Mouse (Mus musculus) embryonic facial prominence, embryonic 11.5 days (tissue): ENCODE data around the gene Rgs9. TPM values are rescaled to one million over a fixed set of nuclear protein-coding genes. Genes with fewer than 3 reads are reported as not detected.

Experiments
- ATAC-seq: fragments of 200-750 bp; cut with Nextera tagmentation; replicated peaks from 2 replicates; pipeline ENCODE4 v1.8.0; 2017; ENCODE audit warnings: low read depth; ENCODE audit not compliant: insufficient number of reproducible peaks, low FRiP score, low TSS enrichment
- DNase-seq: peaks from one replicate; pipeline ENCODE4 v3.0.0-alpha.2; 2015; ENCODE audit warnings: low spot score
- H3K27ac ChIP-seq: fragments of 300-500 bp; sonication (generic); replicated peaks from 2 replicates; pipeline ENCODE4 v1.5.1; 2014; ENCODE audit warnings: mild to moderate bottlenecking, low read depth, low read length, control low read depth
- H3K27me3 ChIP-seq: fragments of 300-500 bp; sonication (generic); 2 replicates; pipeline ENCODE4 v1.6.1; 2014; ENCODE audit warnings: mild to moderate bottlenecking, low read length, moderate library complexity, mixed read lengths; ENCODE audit not compliant: control insufficient read depth, insufficient read depth
- H3K36me3 ChIP-seq: fragments of 300-500 bp; sonication (generic); replicated peaks from 2 replicates; pipeline ENCODE4 v1.6.1; 2014; ENCODE audit warnings: low read depth, mild to moderate bottlenecking, low read length, moderate library complexity, mixed read lengths; ENCODE audit not compliant: control insufficient read depth, insufficient read depth
- H3K4me1 ChIP-seq: fragments of 300-500 bp; sonication (generic); 2 replicates; pipeline ENCODE4 v1.6.1; 2014; ENCODE audit warnings: low read length, mixed read lengths; ENCODE audit not compliant: control insufficient read depth, insufficient read depth
- H3K4me2 ChIP-seq: fragments of 300-500 bp; sonication (generic); 2 replicates; pipeline ENCODE4 v1.6.1; 2014; ENCODE audit warnings: low read depth, mild to moderate bottlenecking, control low read depth, low read length, moderate library complexity
- H3K4me3 ChIP-seq: fragments of 300-500 bp; sonication (generic); 2 replicates; pipeline ENCODE4 v1.5.1; 2014; ENCODE audit warnings: low read depth, low read length, control low read depth
- H3K9ac ChIP-seq: fragments of 300-500 bp; sonication (generic); replicated peaks from 2 replicates; pipeline ENCODE4 v1.6.1; 2014; ENCODE audit warnings: mild to moderate bottlenecking, control low read depth, low read length
- H3K9me3 ChIP-seq: fragments of 300-500 bp; sonication (generic); replicated peaks from 2 replicates; pipeline ENCODE4 v1.6.1; 2016; ENCODE audit warnings: mild to moderate bottlenecking, low read length, inconsistent platforms, mixed read lengths; ENCODE audit not compliant: control insufficient read depth
- WGBS: fragments of 180-500 bp; shearing (Covaris S2); extraction: QIAGEN DNeasy Blood & Tissue Kit; methylation state at CpG from one replicate; pipeline ENCODE4 v1.1.7; 2014; 5-methylcytosine and 5-hydroxymethylcytosine counted together
- polyA plus RNA-seq: library from polyadenylated mRNA; unstranded; fragments of >200 nt; fragmentation: Nextera tagmentation; extraction: Ambion mirVana; gene quantifications from 2 replicates; pipeline ENCODE4 v1.2.1, GENCODE M21; 2014

Gene Rgs9
- polyA plus RNA-seq, 1 experiment from 2014 or later = 0.73 TPM

DNA sequence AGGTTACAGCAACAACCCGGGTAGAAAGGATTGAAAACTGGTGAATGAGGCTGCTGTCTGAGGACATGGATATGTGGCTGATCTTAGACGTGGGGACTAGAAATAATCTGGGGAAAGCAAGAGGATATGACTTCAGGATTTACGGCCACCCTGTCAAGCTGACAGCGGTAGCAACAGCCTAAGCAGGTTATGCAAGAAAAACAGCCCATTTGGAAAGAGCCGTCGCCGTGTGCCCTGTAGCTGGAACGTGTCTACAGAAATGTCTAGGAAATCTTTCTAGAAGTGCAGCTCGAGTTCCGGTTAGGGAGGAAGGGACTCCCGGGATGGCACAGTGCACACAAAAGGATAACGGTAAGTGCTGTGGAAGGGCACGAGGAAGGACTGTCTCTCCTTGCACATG is 28.3 kb upstream of the Rgs9 start:
- Histone ChIP-seq H3K27ac (no peak overlapping the region), H3K4me1 (no peaks in the 10 kb centered on the region), H3K4me2 (no peak overlapping the region), H3K27me3 (no peaks in the 10 kb centered on the region), H3K36me3 (no peaks in the 10 kb centered on the region), H3K4me3 (no peak overlapping the region), H3K9ac (no peak overlapping the region), H3K9me3 (no peaks in the 10 kb centered on the region)
- no peak for ATAC-seq
- WGBS = 75% methylated on average over 13 of the region's 13 CpGs
- no peak for DNase-seq

DNA sequence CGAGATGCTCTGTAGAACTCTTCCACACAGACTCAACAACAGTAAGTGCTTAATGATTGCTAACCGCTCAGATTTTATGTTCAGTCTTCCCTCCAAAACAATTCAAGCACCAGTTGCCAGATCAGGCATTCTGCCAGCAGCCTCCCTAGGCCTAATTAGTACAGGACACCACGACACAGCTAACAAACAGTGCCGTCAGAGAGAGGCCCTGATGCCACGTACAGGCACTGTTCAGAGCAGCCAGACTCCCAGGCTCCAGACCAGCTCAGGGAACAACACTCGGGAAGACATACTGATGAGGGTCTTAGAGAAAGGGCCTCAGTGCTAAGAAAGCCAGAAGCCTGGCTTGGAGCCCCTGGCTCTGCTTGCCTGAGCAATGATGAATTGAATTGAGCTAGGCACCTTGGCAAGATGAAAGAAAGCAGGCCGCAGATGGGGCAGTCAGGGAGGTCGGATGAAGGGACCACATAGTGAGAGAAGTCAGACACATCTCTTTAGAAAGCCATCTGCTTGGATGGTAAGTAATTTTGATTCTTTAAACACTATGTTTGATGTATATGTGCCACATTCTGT is 22.5 kb upstream of the Rgs9 start:
- Histone ChIP-seq H3K4me3 (no peak overlapping the region), H3K36me3 (no peaks in the 10 kb centered on the region), H3K9ac (no peak overlapping the region; the same call in 1 of the 2 replicates), H3K4me1 (no peaks in the 10 kb centered on the region), H3K4me2 (no peak overlapping the region), H3K27me3 (no peaks in the 10 kb centered on the region), H3K9me3 (no peaks in the 10 kb centered on the region), H3K27ac (no peak overlapping the region)
- WGBS = 57% methylated on average over 8 of the region's 8 CpGs
- DNase-seq (no peak), ATAC-seq (no peak)

DNA sequence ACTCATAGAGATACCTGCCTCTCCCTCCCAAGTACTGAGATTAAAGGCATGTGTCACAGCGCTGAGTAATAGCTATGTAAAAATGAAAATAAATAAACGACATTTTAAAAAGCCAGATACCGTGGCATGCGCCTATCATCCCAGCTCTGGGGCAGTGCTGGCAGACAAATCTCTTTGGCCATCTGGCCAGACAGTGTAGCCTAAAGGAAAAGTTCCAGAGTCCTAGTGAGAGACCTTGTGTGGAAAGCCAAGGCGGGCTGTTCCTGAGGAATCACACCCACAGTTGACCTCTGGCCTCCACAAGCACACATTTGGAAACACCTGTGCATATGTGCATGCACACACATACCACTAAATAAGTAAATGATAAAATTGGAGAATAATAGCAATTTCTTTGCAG is 22.0 kb upstream of the Rgs9 start:
- Histone ChIP-seq H3K4me1 (no peaks in the 10 kb centered on the region), H3K9ac (no peak overlapping the region), H3K4me2 (no peak overlapping the region), H3K4me3 (no peak overlapping the region), H3K36me3 (no peaks in the 10 kb centered on the region), H3K27ac (no peak overlapping the region), H3K9me3 (no peaks in the 10 kb centered on the region), H3K27me3 (no peaks in the 10 kb centered on the region)
- ATAC-seq = no peak
- 76% methylated on average over 5 of the region's 5 CpGs for WGBS
- DNase-seq = no peak

DNA sequence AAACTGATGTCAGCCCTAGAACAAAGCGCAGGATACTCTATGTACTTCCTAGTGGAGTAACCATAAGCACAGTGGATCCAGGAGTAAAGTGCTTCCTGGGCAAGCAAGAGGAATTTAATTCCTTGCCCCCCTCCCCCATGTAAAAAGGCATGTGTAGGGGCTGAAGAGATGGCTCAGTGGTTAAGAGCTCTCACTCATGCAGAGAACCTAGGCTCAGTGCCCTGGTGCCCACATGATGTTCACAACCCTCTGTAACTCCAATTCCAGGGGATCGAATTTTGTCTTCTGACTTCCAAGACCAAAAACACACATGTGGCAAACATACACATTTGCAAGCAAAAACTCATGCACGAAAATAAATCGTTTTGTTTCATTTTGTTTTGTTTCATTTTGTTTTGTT is 21.5 kb upstream of the Rgs9 start:
- Histone ChIP-seq H3K9me3 (no peaks in the 10 kb centered on the region), H3K36me3 (no peaks in the 10 kb centered on the region), H3K27me3 (no peaks in the 10 kb centered on the region), H3K4me3 (no peak overlapping the region), H3K9ac (no peak overlapping the region), H3K4me1 (no peaks in the 10 kb centered on the region), H3K27ac (no peak overlapping the region), H3K4me2 (no peak overlapping the region)
- WGBS = 81% methylated on average over 4 of the region's 4 CpGs
- ATAC-seq (no peak), DNase-seq (no peak)

DNA sequence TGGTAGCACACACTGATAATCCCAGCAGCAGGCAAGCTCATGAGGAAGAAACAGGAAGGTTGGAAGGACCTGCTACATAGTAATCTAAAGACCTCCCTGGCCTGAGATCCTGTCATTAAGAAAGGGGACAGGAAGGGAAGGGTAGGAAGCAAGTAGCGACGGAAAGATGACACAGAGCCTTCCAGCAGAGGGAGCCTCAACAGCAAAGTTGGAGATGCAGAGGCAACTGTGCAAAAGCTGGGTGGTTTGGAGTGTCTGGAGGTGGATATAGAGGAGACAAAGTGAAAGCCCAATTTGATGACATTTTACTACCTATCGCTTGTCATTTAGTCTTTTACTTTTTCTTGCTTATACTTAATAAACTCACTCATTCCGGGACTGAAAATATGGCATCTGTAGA is 19.0 kb upstream of the Rgs9 start:
- H3K27me3 ChIP-seq = no peaks in the 10 kb centered on the region
- no peaks in the 10 kb centered on the region for H3K36me3 ChIP-seq
- no peak overlapping the region for H3K4me3 ChIP-seq
- no peak overlapping the region for H3K4me2 ChIP-seq
- H3K9me3 ChIP-seq = no peaks in the 10 kb centered on the region
- H3K9ac ChIP-seq = no peak overlapping the region
- no peak for ATAC-seq
- no peak for DNase-seq
- H3K27ac ChIP-seq = no peak overlapping the region
- no peaks in the 10 kb centered on the region for H3K4me1 ChIP-seq
- 37% methylated on average over 4 of the region's 4 CpGs for WGBS

DNA sequence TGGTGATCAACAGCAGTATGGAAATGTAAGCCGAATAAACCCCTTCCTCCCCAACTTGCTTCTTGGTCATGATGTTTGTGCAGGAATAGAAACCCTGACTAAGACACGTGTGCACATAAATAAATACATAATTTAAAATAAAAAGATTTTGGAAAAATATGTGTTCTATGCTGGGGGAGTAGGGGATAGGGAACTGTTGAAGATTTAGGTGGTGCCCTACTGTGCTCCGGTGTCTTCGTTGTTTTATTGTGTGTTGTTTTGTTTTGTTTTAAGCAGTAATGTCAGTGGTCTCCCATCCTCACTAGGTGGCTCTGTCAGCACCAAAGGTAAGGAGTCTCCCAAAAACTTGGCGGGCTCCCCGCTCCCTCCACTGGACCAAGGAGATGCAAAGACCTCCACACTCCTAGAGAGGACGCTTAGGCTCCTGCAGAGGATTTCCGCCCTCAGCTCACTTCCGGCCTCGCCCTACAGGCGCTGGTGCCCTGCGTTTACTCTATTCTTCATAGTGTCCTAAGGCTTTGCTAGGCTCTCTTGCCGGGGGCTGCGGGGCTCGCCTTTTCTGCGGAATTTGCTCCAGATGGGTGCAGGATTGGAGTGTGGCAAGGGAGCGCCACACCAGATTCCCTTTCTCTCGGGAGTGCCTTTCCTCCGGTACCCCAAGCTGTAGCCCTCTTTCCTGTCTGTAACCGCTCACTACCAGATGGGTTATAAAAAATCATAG is 14.1 kb upstream of the Rgs9 start:
- H3K4me3 ChIP-seq = peak overlapping the region; percentile 44
- no peaks in the 10 kb centered on the region for H3K9me3 ChIP-seq
- DNase-seq (peak; percentile 85), ATAC-seq (peak; percentile 73)
- no peaks in the 10 kb centered on the region for H3K27me3 ChIP-seq
- no peaks in the 10 kb centered on the region for H3K36me3 ChIP-seq
- peak overlapping the region; percentile 56 for H3K4me2 ChIP-seq
- H3K9ac ChIP-seq = peak overlapping the region; percentile 76
- H3K27ac ChIP-seq = no peak overlapping the region; the same call in 1 of the 2 replicates
- WGBS = 14% methylated on average over 20 of the region's 20 CpGs
- H3K4me1 ChIP-seq = no peaks in the 10 kb centered on the region

- H3K4me3 ChIP-seq = no peak overlapping the region
These were observed 7.8 kb upstream of the Rgs9 start for GRCm38 (mm10) chr11:109305680-109306079.

GRCm38 (mm10) chr11:109302338-109302737 is 4.4 kb upstream of the Rgs9 start:
- Histone ChIP-seq H3K4me3 (no peak overlapping the region), H3K27me3 (0 out of 2 replicates have a peak, but pooled peaks cover 2% of the 10 kb centered on the region), H3K4me1 (no peaks in the 10 kb centered on the region), H3K4me2 (no peak overlapping the region), H3K9ac (no peak overlapping the region), H3K9me3 (no peaks in the 10 kb centered on the region), H3K27ac (no peak overlapping the region), H3K36me3 (no peaks in the 10 kb centered on the region)
- no peak for ATAC-seq
- WGBS = 74% methylated on average over 4 of the region's 4 CpGs
- DNase-seq = no peak

More at GRCm38 (mm10) chr11:109305680-109306079, 7.8 kb upstream of the Rgs9 start:
- no peaks in the 10 kb centered on the region for H3K4me1 ChIP-seq
- DNase-seq = no peak
- H3K36me3 ChIP-seq = no peaks in the 10 kb centered on the region
- ATAC-seq = no peak
- no peaks in the 10 kb centered on the region for H3K27me3 ChIP-seq
- WGBS = 81% methylated on average over 5 of the region's 5 CpGs
- H3K27ac ChIP-seq = no peak overlapping the region
- no peaks in the 10 kb centered on the region for H3K9me3 ChIP-seq
- H3K4me2 ChIP-seq = no peak overlapping the region
- no peak overlapping the region for H3K9ac ChIP-seq
